Mouse (Mus musculus): ENCODE data around the gene BC034090.

DNA sequence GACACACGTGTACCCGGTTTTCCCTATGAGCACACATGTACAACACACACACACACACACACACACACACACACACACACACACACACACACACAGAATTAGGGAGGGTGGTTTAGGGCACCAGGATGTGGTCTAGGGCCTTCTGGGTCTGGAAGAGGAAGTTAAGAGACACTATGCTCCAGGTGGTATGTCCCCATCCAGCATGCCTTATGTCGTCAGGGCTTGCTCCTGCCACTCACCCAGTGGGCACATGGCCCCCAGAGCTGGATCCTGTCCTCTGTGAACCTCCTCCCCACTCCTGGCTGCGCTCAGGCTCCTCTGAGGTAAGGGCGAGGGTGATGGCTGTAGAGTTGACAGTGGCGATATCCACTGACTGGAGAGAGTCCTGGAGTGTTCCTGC is 21.2 kb downstream of the BC034090 start:
- TF ChIP-seq CTCF (IDR thresholded peaks at IDR 0.05; ENCODE audit: borderline replicate concordance, control insufficient read depth, extremely low read depth, insufficient read depth, low read length, poor library complexity) (no peak), POLR2A (IDR thresholded peaks at IDR 0.05; ENCODE audit: control insufficient read depth, extremely low read depth, insufficient read depth, low read length, poor library complexity) (no peak)
